Mouse (Mus musculus) myocyte (in vitro differentiated cells): ENCODE results near the gene Itpa. TPM values are rescaled to one million over a fixed set of nuclear protein-coding genes. Genes with fewer than 3 reads are reported as not detected.

Experiments
- H3K27me3 ChIP-seq: one replicate; pipeline ENCODE4 v1.6.1; 2011; ENCODE audit not compliant: control insufficient read depth, insufficient read depth, insufficient read length
- H3K36me3 ChIP-seq: one replicate; pipeline ENCODE4 v1.6.1; 2011; ENCODE audit not compliant: control insufficient read depth, insufficient read depth
- H3K4me2 ChIP-seq: one replicate; pipeline ENCODE4 v1.6.1; 2011; ENCODE audit warnings: low read depth, control low read depth
- H3K4me3 ChIP-seq: one replicate; pipeline ENCODE4 v1.5.1; 2011; ENCODE audit warnings: mild to moderate bottlenecking, control low read depth, moderate library complexity
- H3K79me2 ChIP-seq: one replicate; pipeline ENCODE4 v1.6.1; 2011; ENCODE audit not compliant: control insufficient read depth, insufficient read depth
- H3ac ChIP-seq: one replicate; pipeline ENCODE4 v1.6.1; 2011; ENCODE audit not compliant: control insufficient read depth, insufficient read length
- CEBPB ChIP-seq: IDR thresholded peaks from 2 replicates; pipeline ENCODE4 v1.6.1; 2011; ENCODE audit warnings: mild to moderate bottlenecking, moderate library complexity; ENCODE audit not compliant: poor library complexity, insufficient read depth, severe bottlenecking
- E2F4 ChIP-seq: IDR thresholded peaks from one replicate; pipeline ENCODE4 v1.6.1; 2011; ENCODE audit warnings: mild to moderate bottlenecking, control low read depth, moderate library complexity; ENCODE audit not compliant: insufficient read depth
- MAX ChIP-seq: IDR thresholded peaks from one replicate; pipeline ENCODE4 v1.6.1; 2011; ENCODE audit warnings: low read depth, mild to moderate bottlenecking, control low read depth
- MYOD1 ChIP-seq, 3 experiments: IDR thresholded peaks; one replicate each; pipeline ENCODE4 v1.6.1; 2011; ENCODE audit warnings: control low read depth in 2 of 3, low read depth in 2 of 3, mild to moderate bottlenecking in 2 of 3, moderate library complexity in 1 of 3; ENCODE audit not compliant: insufficient read length in 2 of 3, control insufficient read depth in 1 of 3
- MYOG ChIP-seq, 3 experiments: IDR thresholded peaks; one replicate each; pipeline ENCODE4 v1.6.1; 2011; ENCODE audit warnings: control low read depth in 2 of 3, low read depth in 2 of 3, mild to moderate bottlenecking in 2 of 3; ENCODE audit not compliant: insufficient read length in 2 of 3, control insufficient read depth in 1 of 3, insufficient read depth in 1 of 3
- POLR2A ChIP-seq: IDR thresholded peaks from one replicate; pipeline ENCODE4 v1.6.1; 2011; ENCODE audit warnings: low read depth, mild to moderate bottlenecking, control low read depth, moderate library complexity; ENCODE audit not compliant: insufficient read length
- POLR2AphosphoS2 ChIP-seq: IDR thresholded peaks from one replicate; pipeline ENCODE4 v1.6.1; 2011; ENCODE audit warnings: low read depth, control low read depth; ENCODE audit not compliant: insufficient read length
- REST ChIP-seq: IDR thresholded peaks from one replicate; pipeline ENCODE4 v1.6.1; 2011; ENCODE audit warnings: mild to moderate bottlenecking, control low read depth, moderate library complexity; ENCODE audit not compliant: insufficient read depth, insufficient read length
- SRF ChIP-seq: IDR thresholded peaks from one replicate; pipeline ENCODE4 v1.6.1; 2011; ENCODE audit warnings: low read depth; ENCODE audit not compliant: control insufficient read depth, insufficient read length
- TCF12 ChIP-seq: IDR thresholded peaks from one replicate; pipeline ENCODE4 v1.6.1; 2011; ENCODE audit warnings: mild to moderate bottlenecking, control low read depth; ENCODE audit not compliant: poor library complexity, insufficient read depth, severe bottlenecking
- TCF3 ChIP-seq: IDR thresholded peaks from one replicate; pipeline ENCODE4 v1.6.1; 2011; ENCODE audit warnings: low read depth, control low read depth; ENCODE audit not compliant: insufficient read length
- USF1 ChIP-seq: IDR thresholded peaks from one replicate; pipeline ENCODE4 v1.6.1; 2011; ENCODE audit warnings: low read depth, mild to moderate bottlenecking, control low read depth, moderate library complexity
- polyA plus RNA-seq: library from polyadenylated mRNA; unstranded; fragments of >200 nt; fragmentation: generic; extraction: Trizol; gene quantifications from one replicate; pipeline ENCODE4 v1.2.1, GENCODE M21; 2012; ENCODE audit warnings: missing spikeins

Itpa gene
- polyA plus RNA-seq, 1 experiment = 54.4 TPM

DNA sequence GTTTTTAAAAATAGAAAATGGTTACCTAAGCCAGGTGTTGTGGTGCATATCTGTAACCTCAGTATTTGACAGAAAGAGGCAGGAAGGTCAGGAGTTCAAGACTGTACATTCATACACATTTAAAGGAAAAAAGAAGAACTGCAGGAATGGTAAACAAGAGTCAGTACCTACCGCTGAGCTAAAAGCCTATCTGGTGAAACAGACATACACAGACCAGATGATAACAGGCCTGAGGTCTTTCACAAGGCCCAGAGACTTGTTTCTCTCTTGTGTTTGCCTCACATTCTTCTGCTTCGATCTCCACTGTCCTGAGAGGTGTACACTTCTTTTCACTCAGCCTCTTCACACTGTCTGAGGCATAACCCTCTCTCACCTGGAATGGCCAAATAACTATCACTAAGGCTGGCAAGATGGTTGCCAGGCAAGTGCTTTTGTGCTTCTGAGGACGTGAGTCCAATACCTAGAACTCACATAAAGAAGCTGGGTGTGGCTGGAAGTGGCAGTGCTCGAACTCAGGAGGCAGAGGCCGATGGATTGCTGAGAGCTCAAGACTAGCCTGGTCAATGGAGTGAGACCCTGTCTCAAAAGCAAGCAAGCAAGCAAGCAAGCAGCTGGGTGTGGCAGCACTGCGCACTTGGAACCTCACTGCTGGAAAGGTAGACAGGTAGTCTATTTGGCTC lies 11.6 kb upstream of the Itpa start:
- Histone ChIP-seq H3K27me3 (no peaks in the 10 kb centered on the region), H3K36me3 (peaks cover 33% of the 10 kb centered on the region), H3K4me3 (no peak overlapping the region), H3K4me2 (no peak overlapping the region), H3K79me2 (no peaks in the 10 kb centered on the region), H3ac (no peak overlapping the region)
- TF ChIP-seq TCF3 (no peak), MAX (no peak), USF1 (no peak), POLR2AphosphoS2 (no peak)

DNA sequence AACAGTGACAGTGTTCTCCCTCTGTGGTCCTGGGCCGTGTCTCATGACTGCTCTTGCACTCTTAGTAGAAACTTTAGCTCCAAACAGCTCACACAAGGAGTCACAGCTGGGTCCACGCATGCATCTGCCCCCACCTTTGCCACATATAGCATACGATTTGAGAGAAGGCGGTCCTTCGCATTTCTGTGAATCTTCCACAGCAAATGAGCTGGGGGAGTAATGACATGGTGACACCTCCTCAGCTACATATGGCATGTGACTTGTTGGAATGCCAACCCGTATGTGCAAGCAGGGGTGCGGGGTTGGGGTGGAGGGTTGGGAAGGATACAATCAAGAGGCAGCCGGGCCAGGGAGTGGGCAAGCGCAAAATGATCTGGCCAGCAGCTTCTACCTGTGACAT lies 10.9 kb upstream of the Itpa start:
- no peak for TF ChIP-seq E2F4

DNA sequence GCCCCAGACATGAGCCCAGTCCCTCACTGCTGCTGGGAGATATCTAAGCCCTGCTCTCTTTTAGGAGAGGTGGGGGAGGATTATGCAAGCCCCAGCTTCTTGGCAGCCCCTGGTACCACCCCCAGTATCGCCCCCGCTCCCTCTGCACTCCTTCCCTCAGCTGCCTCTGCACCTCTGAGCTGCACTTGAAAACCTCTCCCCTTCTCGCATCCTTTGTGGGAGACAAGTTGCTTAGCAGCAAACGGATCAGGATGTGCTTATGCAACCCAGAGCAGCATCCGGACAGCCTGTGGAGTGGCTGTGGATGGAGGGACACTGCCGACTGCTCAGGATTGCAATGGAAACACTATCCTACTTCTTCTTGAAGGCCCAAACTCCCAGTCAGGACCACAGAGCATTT lies 9.9 kb upstream of the Itpa start:
- Histone ChIP-seq H3ac (no peak overlapping the region), H3K4me3 (no peak overlapping the region), H3K4me2 (no peak overlapping the region), H3K79me2 (peaks cover under 1% of the 10 kb centered on the region), H3K36me3 (peaks cover 49% of the 10 kb centered on the region), H3K27me3 (no peaks in the 10 kb centered on the region)
- no peak for TF ChIP-seq TCF3
- no peak for TF ChIP-seq POLR2AphosphoS2
- no peak for TF ChIP-seq POLR2A

More for the DNA sequence above, 10.9 kb upstream of the Itpa start:
- no peak overlapping the region for H3K4me3 ChIP-seq
- no peak overlapping the region for H3K4me2 ChIP-seq
- no peaks in the 10 kb centered on the region for H3K27me3 ChIP-seq
- no peak overlapping the region for H3ac ChIP-seq
- H3K36me3 ChIP-seq = peaks cover 40% of the 10 kb centered on the region
- H3K79me2 ChIP-seq = no peaks in the 10 kb centered on the region

DNA sequence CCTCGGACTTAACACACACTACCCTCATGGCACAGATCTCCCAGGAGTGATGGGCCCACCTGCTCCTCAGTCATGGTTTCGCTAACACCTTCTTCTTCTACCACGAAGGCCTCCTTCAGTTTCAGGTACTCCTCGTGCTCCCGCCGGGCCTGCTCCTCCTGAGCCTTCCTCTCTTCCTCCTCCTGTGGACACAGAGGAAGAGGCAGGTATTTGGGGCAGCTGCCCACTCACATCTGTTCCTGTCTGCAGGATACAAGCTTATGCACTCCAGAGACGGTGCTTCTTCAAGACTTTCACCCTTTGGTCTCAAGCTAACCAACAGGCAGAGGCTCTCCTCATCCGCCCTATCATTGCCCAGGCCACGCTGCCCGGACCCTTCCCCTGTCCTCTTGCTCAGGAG lies 8.9 kb upstream of the Itpa start:
- Histone ChIP-seq H3K79me2 (peaks cover 10% of the 10 kb centered on the region), H3K36me3 (peaks cover 51% of the 10 kb centered on the region), H3K27me3 (no peaks in the 10 kb centered on the region), H3ac (no peak overlapping the region), H3K4me3 (no peak overlapping the region), H3K4me2 (no peak overlapping the region)
- TF ChIP-seq MAX (no peak), E2F4 (no peak), POLR2A (no peak)

DNA sequence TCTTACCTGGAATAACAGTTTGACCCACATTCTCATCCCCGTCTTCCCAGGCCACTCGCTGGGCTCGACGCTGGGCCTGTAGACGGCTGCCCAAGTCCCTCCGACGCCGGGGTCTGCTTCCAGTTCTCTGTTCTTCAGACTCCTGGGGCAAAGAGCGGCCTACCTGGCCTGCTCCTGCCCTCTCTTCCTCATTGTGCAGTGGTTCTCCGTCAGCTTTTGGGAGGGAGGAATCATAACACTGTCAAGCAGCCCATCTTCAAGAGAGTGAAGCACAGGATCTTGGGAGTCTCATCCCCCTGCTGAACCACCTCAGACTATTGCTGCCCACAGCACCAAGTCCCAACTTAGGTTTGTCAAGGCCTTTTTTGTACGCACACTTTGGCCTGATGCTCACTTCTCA lies 4.1 kb upstream of the Itpa start:
- TF ChIP-seq POLR2A (no peak), TCF12 (no peak), SRF (no peak), POLR2AphosphoS2 (no peak), TCF3 (no peak), MYOG (IDR thresholded peaks at IDR 0.05; ENCODE audit: control insufficient read depth in 1 of 3, insufficient read depth in 1 of 3, insufficient read length in 2 of 3, low read depth in 2 of 3) (no peak)
- H3K4me2 ChIP-seq = peak overlapping the region; percentile 96

DNA sequence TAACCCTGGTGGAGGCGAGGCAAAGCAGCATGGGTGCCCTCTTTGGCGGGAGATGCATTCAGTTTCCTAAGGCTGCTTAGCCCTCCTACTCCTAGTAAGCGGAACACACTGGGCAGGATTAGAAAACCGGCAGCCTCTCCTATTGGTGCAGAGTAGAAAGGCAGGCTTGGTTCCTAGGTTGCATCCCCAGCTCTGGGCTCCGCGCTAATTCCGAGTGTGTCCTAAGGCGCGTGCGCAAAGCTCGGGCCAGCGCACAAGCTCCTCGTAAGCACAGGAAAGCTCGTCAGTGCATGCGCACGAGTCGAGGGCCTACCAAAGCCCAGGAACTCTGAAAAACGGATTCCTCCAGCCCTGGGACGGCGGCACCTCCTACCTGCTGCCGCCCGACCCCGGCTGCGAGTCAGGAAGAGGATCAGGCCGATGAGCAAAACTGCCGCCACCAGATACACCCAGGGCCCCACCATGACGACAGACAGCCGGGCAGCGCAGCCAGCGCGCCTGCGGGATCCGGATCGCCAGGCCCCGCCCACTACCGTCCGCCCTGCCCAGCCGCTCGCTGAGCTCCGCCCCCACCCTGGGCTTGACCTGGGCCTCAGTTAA lies 3.2 kb upstream of the Itpa start, which contains the start of gene Ddrgk1:
Ddrgk1 (minus strand) TSS at position 558 of the 600 bp plus-strand sequence.
- H3K79me2 ChIP-seq = peaks cover 29% of the 10 kb centered on the region
- H3K27me3 ChIP-seq = no peaks in the 10 kb centered on the region
- peak within 1 kb of the TSS; percentile 96 for H3K4me2 ChIP-seq
- H3K4me3 ChIP-seq = peak within 1 kb of the TSS; percentile 34
- H3K36me3 ChIP-seq = peaks cover 23% of the 10 kb centered on the region
- peak within 1 kb of the TSS; percentile 7 for H3ac ChIP-seq
- TF ChIP-seq USF1 = no peak
- TF ChIP-seq POLR2A = peak; percentile 97
- TF ChIP-seq MYOD1 (IDR thresholded peaks at IDR 0.05; ENCODE audit: control insufficient read depth in 1 of 3, insufficient read length in 2 of 3, low read depth in 2 of 3) = peak in 1 of 3 experiments; percentile 44
- TF ChIP-seq POLR2AphosphoS2 = peak; percentile 98

More for the DNA sequence above, 4.1 kb upstream of the Itpa start:
- Histone ChIP-seq H3K4me3 (peak overlapping the region; percentile 34), H3ac (no peak overlapping the region), H3K27me3 (no peaks in the 10 kb centered on the region), H3K36me3 (peaks cover 23% of the 10 kb centered on the region), H3K79me2 (peaks cover 21% of the 10 kb centered on the region)

DNA sequence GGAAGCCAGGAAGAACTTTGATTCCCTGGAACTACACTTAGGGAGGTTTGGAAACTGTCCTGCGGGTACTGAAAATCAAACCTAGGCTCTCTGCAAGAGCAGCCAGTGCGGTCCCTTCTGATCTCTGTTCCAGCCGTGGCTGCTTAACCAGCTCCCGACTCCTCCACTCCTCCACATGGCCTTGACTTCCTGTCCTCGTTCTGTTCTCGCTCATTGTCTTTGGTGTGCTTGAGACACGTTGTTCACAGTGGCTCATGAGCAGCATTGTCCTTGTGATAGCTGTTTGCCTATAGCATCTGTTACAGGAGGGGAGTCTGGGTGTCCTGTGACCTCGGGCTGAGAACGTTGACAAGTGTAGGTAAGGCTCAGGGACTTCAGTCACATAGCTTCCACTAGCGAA lies 9.8 kb downstream of the Itpa start:
- no peak for TF ChIP-seq REST
- TF ChIP-seq CEBPB = no peak
- no peak for TF ChIP-seq TCF12
- no peak for TF ChIP-seq POLR2A
- TF ChIP-seq POLR2AphosphoS2 = no peak
- TF ChIP-seq TCF3 = no peak
- TF ChIP-seq SRF = no peak
- H3ac ChIP-seq = no peak overlapping the region
- H3K27me3 ChIP-seq = no peaks in the 10 kb centered on the region
- no peak overlapping the region for H3K4me2 ChIP-seq
- peaks cover 66% of the 10 kb centered on the region for H3K36me3 ChIP-seq
- no peak overlapping the region for H3K4me3 ChIP-seq
- no peaks in the 10 kb centered on the region for H3K79me2 ChIP-seq
